Mouse (Mus musculus) skeletal muscle tissue, adult 2 months (tissue): ENCODE data around the gene Lrch1.

Experiments used
- DNase-seq: peaks from one replicate; pipeline ENCODE4 v3.0.0-alpha.2; 2012; ENCODE audit warnings: low read depth, low spot score

The Lrch1 gene

GRCm38 (mm10) chr14:74731221-74732078, 216.2 kb downstream of the Lrch1 start:
- no peak for DNase-seq

GRCm38 (mm10) chr14:74723541-74723940, 224.1 kb downstream of the Lrch1 start:
- no peak for DNase-seq

GRCm38 (mm10) chr14:74709054-74709453, 238.6 kb downstream of the Lrch1 start:
- peak; percentile 8 for DNase-seq
